Mouse (Mus musculus) hindbrain, postnatal 0 days (tissue): ENCODE results near the gene Tenm4. TPM values are rescaled to one million over a fixed set of nuclear protein-coding genes. Genes with fewer than 3 reads are reported as not detected.

ENCODE experiments used
- ATAC-seq: fragments of 200-750 bp; cut with Nextera tagmentation; 2 replicates; pipeline ENCODE4 v1.8.0; 2017; ENCODE audit warnings: mild to moderate bottlenecking, moderate TSS enrichment, moderate library complexity
- DNase-seq: peaks from one replicate; pipeline ENCODE4 v3.0.0-alpha.2; 2015; ENCODE audit warnings: low spot score
- H3K27ac ChIP-seq: fragments of 300-500 bp; sonication (generic); 2 replicates; pipeline ENCODE4 v1.5.1; 2014; ENCODE audit warnings: mild to moderate bottlenecking
- H3K27me3 ChIP-seq: fragments of 300-500 bp; sonication (generic); 2 replicates; pipeline ENCODE4 v1.6.1; 2014; ENCODE audit warnings: low read length, mixed read lengths; ENCODE audit not compliant: insufficient read depth
- H3K36me3 ChIP-seq: fragments of 300-500 bp; sonication (generic); 2 replicates; pipeline ENCODE4 v1.6.1; 2014; ENCODE audit warnings: low read length, mixed read lengths; ENCODE audit not compliant: insufficient read depth
- H3K4me1 ChIP-seq: fragments of 300-500 bp; sonication (generic); 2 replicates; pipeline ENCODE4 v1.6.1; 2014; ENCODE audit warnings: antibody characterized with exemption, low read length, mixed read lengths; ENCODE audit not compliant: insufficient read depth
- H3K4me2 ChIP-seq: fragments of 300-500 bp; sonication (generic); 2 replicates; pipeline ENCODE4 v1.6.1; 2014; ENCODE audit warnings: low read depth, mild to moderate bottlenecking, low read length, moderate library complexity, mixed read lengths
- H3K4me3 ChIP-seq: fragments of 300-500 bp; sonication (generic); 2 replicates; pipeline ENCODE4 v1.5.1; 2014; ENCODE audit warnings: low read length
- H3K9ac ChIP-seq: fragments of 300-500 bp; sonication (generic); replicated peaks from 2 replicates; pipeline ENCODE4 v1.6.1; 2014; ENCODE audit warnings: mild to moderate bottlenecking, low read length, moderate library complexity, mixed read lengths
- H3K9me3 ChIP-seq: fragments of 300-500 bp; sonication (generic); 2 replicates; pipeline ENCODE4 v1.6.1; 2016; ENCODE audit warnings: low read length, mixed read lengths
- CTCF ChIP-seq: IDR thresholded peaks from 2 replicates; pipeline ENCODE4 v1.5.1; 2016; ENCODE audit warnings: antibody characterized with exemption, control low read depth, low read depth
- WGBS: fragments of 180-500 bp; shearing (Covaris S2); extraction: QIAGEN DNeasy Blood & Tissue Kit; methylation state at CpG from one replicate; pipeline ENCODE4 v1.1.7; 2014; 5-methylcytosine and 5-hydroxymethylcytosine counted together
- microRNA counts: library from miRNA; unstranded; fragments of <30 nt; microRNA quantifications from one replicate; lab custom pipeline; 2015
- microRNA-seq, 2 experiments: library from miRNA; unstranded; fragments of <30 nt; microRNA quantifications; one replicate each; pipeline ENCODE4; 2016
- polyA plus RNA-seq: library from polyadenylated mRNA; unstranded; fragments of >200 nt; fragmentation: Nextera tagmentation; extraction: Ambion mirVana; gene quantifications from 2 replicates; pipeline ENCODE4 v1.2.1, GENCODE M21; 2015
- total RNA-seq: library from RNA; depleted of rRNA; stranded (reverse); fragments of >200 nt; gene quantifications from 2 replicates; pipeline ENCODE4 v1.2.3, GENCODE M21; 2014

Tenm4 gene
- total and polyA plus RNA-seq, 2 experiments from 2014 or later, result 24.1 to 49.7 TPM

DNA sequence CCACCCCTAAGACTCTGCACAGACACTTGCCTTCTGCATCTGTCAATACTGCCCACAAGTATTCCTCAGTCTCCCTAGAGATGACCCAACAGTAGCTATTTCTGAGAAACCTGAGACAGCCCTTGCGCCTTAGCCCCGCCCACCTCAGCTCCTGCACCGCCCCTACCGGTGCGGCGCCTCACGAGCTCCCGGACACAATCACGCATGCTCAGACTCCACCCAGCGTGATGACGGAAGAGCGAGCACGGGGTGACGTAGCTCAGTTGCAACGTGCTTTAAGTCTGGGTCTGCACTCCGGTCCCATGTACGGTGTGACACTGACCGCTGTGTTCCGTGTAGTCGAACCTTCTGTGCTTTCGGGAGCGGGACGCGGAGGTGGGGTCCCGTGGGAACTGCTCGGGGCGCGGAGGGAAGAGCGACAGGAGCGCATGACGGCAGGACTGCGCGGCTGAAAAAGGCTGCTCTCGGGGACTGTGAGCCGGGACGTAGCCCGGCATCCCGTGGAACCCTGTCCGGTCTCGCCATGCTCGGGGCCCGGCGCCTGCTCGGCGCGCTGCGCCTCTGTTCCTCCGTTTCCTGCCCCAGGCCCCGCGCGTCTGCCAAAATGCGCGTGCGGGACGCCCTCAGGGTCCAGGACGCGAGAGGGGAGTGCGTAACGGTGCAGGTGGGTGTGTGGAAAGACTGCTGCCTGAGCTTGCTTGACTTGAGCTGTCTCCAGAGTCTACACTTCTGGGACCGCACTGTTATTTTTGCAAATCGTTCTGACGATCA lies 780.4 kb downstream of the Tenm4 start, which contains the start of gene Nars2:
TSS of gene Nars2 (plus strand) at position 225 of the 771 bp plus-strand sequence.
- H3K9ac ChIP-seq, result peak within 1 kb of the TSS; percentile 55

DNA sequence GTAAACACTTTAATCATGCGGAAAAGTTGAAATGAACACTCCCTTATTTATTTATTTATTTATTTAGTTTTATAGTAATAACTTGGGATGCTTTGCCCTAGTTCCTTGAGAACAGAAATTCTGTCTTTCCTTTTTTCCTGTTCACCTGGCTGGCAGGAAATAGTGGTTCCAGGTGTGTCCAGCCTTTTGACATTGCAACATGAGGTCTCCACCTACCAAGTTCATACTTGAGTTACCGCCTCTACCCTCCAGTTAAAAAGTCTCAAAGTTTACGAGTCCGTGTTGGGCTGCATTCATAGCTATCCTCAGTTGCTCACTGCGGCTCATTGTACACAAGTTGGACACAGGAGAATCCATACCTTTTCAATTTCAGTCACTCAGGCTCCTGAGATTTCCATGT lies 781.0 kb downstream of the Tenm4 start:
- Histone ChIP-seq H3K4me3 (peak overlapping the region; percentile 58), H3K4me1 (0 out of 2 replicates have a peak, but pooled peaks cover 5% of the 10 kb centered on the region), H3K9me3 (no peaks in the 10 kb centered on the region), H3K27me3 (no peaks in the 10 kb centered on the region), H3K9ac (peak overlapping the region; percentile 55; the same call in 1 of the 2 replicates), H3K36me3 (no peaks in the 10 kb centered on the region), H3K27ac (no peak overlapping the region), H3K4me2 (peak overlapping the region; percentile 88)
- ATAC-seq (no peak), DNase-seq (no peak)
- WGBS, result 35% methylated on average over 5 of the region's 5 CpGs
- no peak for TF ChIP-seq CTCF

More for the DNA sequence above, 780.4 kb downstream of the Tenm4 start, which contains the start of gene Nars2:
- no peaks in the 10 kb centered on the region for H3K9me3 ChIP-seq
- 0 out of 2 replicates have a peak, but pooled peaks cover 5% of the 10 kb centered on the region for H3K4me1 ChIP-seq
- H3K36me3 ChIP-seq, result no peaks in the 10 kb centered on the region
- peak; percentile 75 for TF ChIP-seq CTCF
- ATAC-seq (peak; percentile 100), DNase-seq (peak; percentile 98)
- no peaks in the 10 kb centered on the region for H3K27me3 ChIP-seq
- H3K4me3 ChIP-seq, result peak within 1 kb of the TSS; percentile 58
- under 1% methylated on average over 62 of the region's 62 CpGs for WGBS
- H3K4me2 ChIP-seq, result peak within 1 kb of the TSS; percentile 88
- H3K27ac ChIP-seq, result peak within 1 kb of the TSS; percentile 82

DNA sequence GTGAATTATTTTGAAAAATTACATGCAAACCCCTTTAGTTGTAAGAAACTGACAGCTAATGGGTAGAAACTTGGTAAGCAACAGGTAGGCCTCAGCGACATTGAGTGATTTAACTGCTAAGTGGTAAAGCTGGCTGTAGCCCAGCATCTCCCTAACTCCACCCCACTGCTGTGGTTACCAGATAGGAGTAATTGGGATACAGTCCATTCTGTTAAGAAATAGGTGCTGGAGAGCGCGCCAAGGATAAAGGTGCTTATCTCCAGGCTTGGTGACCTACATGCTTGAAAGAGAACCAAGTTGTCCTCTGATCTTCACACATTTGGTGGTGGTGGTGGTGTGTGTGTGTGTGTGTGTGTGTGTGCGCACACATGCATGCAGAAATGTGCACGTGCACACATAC lies 788.1 kb downstream of the Tenm4 start:
- Histone ChIP-seq H3K4me3 (no peak overlapping the region), H3K36me3 (peaks cover 6% of the 10 kb centered on the region; the same call in 1 of the 2 replicates), H3K9me3 (no peaks in the 10 kb centered on the region), H3K27ac (no peak overlapping the region), H3K27me3 (no peaks in the 10 kb centered on the region), H3K4me1 (no peaks in the 10 kb centered on the region), H3K4me2 (no peak overlapping the region), H3K9ac (no peak overlapping the region)
- ATAC-seq (no peak), DNase-seq (no peak)
- TF ChIP-seq CTCF, result no peak
- WGBS, result 97% methylated on average over 5 of the region's 5 CpGs

MicroRNA genes within 50 kb of the gene (microRNA counts, 519-probe panel; counts per million panel counts)
- 948 counts per million, percentile 11 among the panel's probes with 10 or more counts for microRNA mmu-miR-708 (lab: Ali Mortazavi, UCI)

Small RNA genes lying within 50 kb of the gene (microRNA-seq; reads per million reads assigned to microRNA genes)
- gene Mir6394, result 0 reads per million in 2 experiments
- 2,843 to 2,850 reads per million in 2 experiments for gene Mir708
